Mouse (Mus musculus) liver, adult 2 months (tissue): ENCODE data around the gene Znrf3.

ENCODE experiments used
- CTCF ChIP-seq: fragments of 200-500 bp; IDR thresholded peaks from 2 replicates; pipeline ENCODE4 v1.5.1; 2011; ENCODE audit warnings: low read depth, low read length, control low read depth
- POLR2A ChIP-seq: fragments of 200-500 bp; IDR thresholded peaks from 2 replicates; pipeline ENCODE4 v1.6.1; 2011; ENCODE audit warnings: low read length, control low read depth; ENCODE audit not compliant: insufficient read depth; ENCODE audit errors: extremely low read depth

GRCm38 (mm10) chr11:5280932-5281331, 163.7 kb downstream of the Znrf3 start:
- TF ChIP-seq POLR2A (no peak), CTCF (no peak)
